Mouse (Mus musculus): ENCODE results near the gene Glt6d1. TPM values are rescaled to one million over a fixed set of nuclear protein-coding genes. Genes with fewer than 3 reads are reported as not detected.
"Not testable (repeated sequence)": the region's sequence is repeated elsewhere in the genome, so short reads cannot be mapped to it uniquely, and the experiment has no call there.

Glt6d1 gene
- polyA plus RNA-seq (2015; fragmentation: Nextera tagmentation; extraction: Ambion mirVana), result not detected in 2 replicates

- 65% methylated on average over 1 of the region's 1 CpGs for WGBS
- ATAC-seq (replicated peaks; ENCODE audit: low FRiP score); H3K36me3 ChIP-seq; H3K27me3 ChIP-seq; H3K9ac ChIP-seq; H3K4me3 ChIP-seq (replicated peaks); H3K4me1 ChIP-seq; H3K4me2 ChIP-seq; H3K27ac ChIP-seq; H3K9me3 ChIP-seq (replicated peaks): not testable (repeated sequence)
Observed at GRCm38 (mm10) chr2:25815748-25816147, at the start of gene Glt6d1. TSS of gene Glt6d1 (minus strand) at chr2:25815848.

- WGBS, result 14% methylated on average over 4 of the region's 4 CpGs
- H3K9ac ChIP-seq, result no peak overlapping the region
- ATAC-seq (replicated peaks; ENCODE audit: low FRiP score), result no peak
- H3K36me3 ChIP-seq, result no peaks in the 10 kb centered on the region
- no peak overlapping the region for H3K27ac ChIP-seq
- no peak overlapping the region for H3K4me3 ChIP-seq (replicated peaks)
- H3K9me3 ChIP-seq (replicated peaks), result no peaks in the 10 kb centered on the region
- no peak overlapping the region for H3K4me2 ChIP-seq
- H3K4me1 ChIP-seq, result peaks cover 18% of the 10 kb centered on the region
- peaks cover 34% of the 10 kb centered on the region for H3K27me3 ChIP-seq
Observed at GRCm38 (mm10) chr2:25865412-25865811, 49.8 kb upstream of the Glt6d1 start.

- H3K4me2 ChIP-seq, result peak overlapping the region; percentile 97
- no peak overlapping the region for H3K9ac ChIP-seq
- H3K4me1 ChIP-seq, result peaks cover 18% of the 10 kb centered on the region
- no peak for ATAC-seq (replicated peaks; ENCODE audit: low FRiP score)
- no peak overlapping the region for H3K27ac ChIP-seq
- 5% methylated on average over 18 of the region's 18 CpGs for WGBS
- peaks cover 34% of the 10 kb centered on the region for H3K27me3 ChIP-seq
- H3K4me3 ChIP-seq (replicated peaks), result peak overlapping the region; percentile 56
- no peaks in the 10 kb centered on the region for H3K36me3 ChIP-seq
- no peaks in the 10 kb centered on the region for H3K9me3 ChIP-seq (replicated peaks)
Observed at GRCm38 (mm10) chr2:25864230-25864629, 48.6 kb upstream of the Glt6d1 start.

GRCm38 (mm10) chr2:25863337-25864131 is 47.9 kb upstream of the Glt6d1 start, which contains the start of gene Kcnt1:
TSS of gene Kcnt1 (plus strand) at chr2:25863734.
- Histone ChIP-seq H3K4me2 (peak within 1 kb of the TSS; percentile 97), H3K4me1 (peaks cover 18% of the 10 kb centered on the region), H3K9ac (no peak within 1 kb of the TSS), H3K4me3 (replicated peaks) (peak within 1 kb of the TSS; percentile 56), H3K36me3 (no peaks in the 10 kb centered on the region), H3K9me3 (replicated peaks) (no peaks in the 10 kb centered on the region), H3K27ac (no peak within 1 kb of the TSS), H3K27me3 (peaks cover 34% of the 10 kb centered on the region)
- ATAC-seq (replicated peaks; ENCODE audit: low FRiP score), result peak; percentile 40; the same call in 1 of the 2 replicates
- WGBS, result 1% methylated on average over 51 of the region's 53 CpGs

GRCm38 (mm10) chr2:25862696-25863270 is 47.1 kb upstream of the Glt6d1 start:
- H3K9ac ChIP-seq, result no peak overlapping the region
- no peak for ATAC-seq (replicated peaks; ENCODE audit: low FRiP score)
- WGBS, result 64% methylated on average over 5 of the region's 5 CpGs

GRCm38 (mm10) chr2:25862038-25862437 is 46.4 kb upstream of the Glt6d1 start:
- no peak overlapping the region for H3K9ac ChIP-seq
- H3K4me3 ChIP-seq (replicated peaks), result no peak overlapping the region
- ATAC-seq (replicated peaks; ENCODE audit: low FRiP score), result no peak
- H3K4me2 ChIP-seq, result no peak overlapping the region
- 62% methylated on average over 2 of the region's 2 CpGs for WGBS
- peaks cover 18% of the 10 kb centered on the region for H3K4me1 ChIP-seq
- no peaks in the 10 kb centered on the region for H3K9me3 ChIP-seq (replicated peaks)
- peaks cover 34% of the 10 kb centered on the region for H3K27me3 ChIP-seq
- H3K27ac ChIP-seq, result no peak overlapping the region
- H3K36me3 ChIP-seq, result no peaks in the 10 kb centered on the region

More at GRCm38 (mm10) chr2:25862696-25863270, 47.1 kb upstream of the Glt6d1 start:
- H3K27me3 ChIP-seq, result peaks cover 34% of the 10 kb centered on the region
- H3K4me1 ChIP-seq, result peaks cover 18% of the 10 kb centered on the region
- H3K4me2 ChIP-seq, result peak overlapping the region; percentile 97
- H3K27ac ChIP-seq, result no peak overlapping the region
- no peaks in the 10 kb centered on the region for H3K36me3 ChIP-seq
- H3K4me3 ChIP-seq (replicated peaks), result peak overlapping the region; percentile 56; the same call in 1 of the 2 replicates
- no peaks in the 10 kb centered on the region for H3K9me3 ChIP-seq (replicated peaks)

GRCm38 (mm10) chr2:25859891-25860290 is 44.2 kb upstream of the Glt6d1 start:
- Histone ChIP-seq H3K4me1 (peaks cover 18% of the 10 kb centered on the region), H3K27me3 (peaks cover 22% of the 10 kb centered on the region), H3K4me3 (replicated peaks) (no peak overlapping the region), H3K9me3 (replicated peaks) (no peaks in the 10 kb centered on the region), H3K27ac (no peak overlapping the region), H3K9ac (no peak overlapping the region), H3K36me3 (no peaks in the 10 kb centered on the region), H3K4me2 (no peak overlapping the region)
- WGBS, result 87% methylated on average over 3 of the region's 3 CpGs
- no peak for ATAC-seq (replicated peaks; ENCODE audit: low FRiP score)

- Histone ChIP-seq H3K4me2 (no peak overlapping the region), H3K27ac (no peak overlapping the region), H3K27me3 (no peaks in the 10 kb centered on the region), H3K9ac (no peak overlapping the region), H3K9me3 (replicated peaks) (no peaks in the 10 kb centered on the region), H3K4me3 (replicated peaks) (no peak overlapping the region), H3K4me1 (no peaks in the 10 kb centered on the region), H3K36me3 (no peaks in the 10 kb centered on the region)
- 77% methylated on average over 5 of the region's 5 CpGs for WGBS
- no peak for ATAC-seq (replicated peaks; ENCODE audit: low FRiP score)
Observed at GRCm38 (mm10) chr2:25853998-25854397, 38.4 kb upstream of the Glt6d1 start.

- no peaks in the 10 kb centered on the region for H3K9me3 ChIP-seq (replicated peaks)
- ATAC-seq (replicated peaks; ENCODE audit: low FRiP score), result no peak
- no peaks in the 10 kb centered on the region for H3K36me3 ChIP-seq
- H3K27me3 ChIP-seq, result no peaks in the 10 kb centered on the region
- 54% methylated on average over 3 of the region's 3 CpGs for WGBS
- no peaks in the 10 kb centered on the region for H3K4me1 ChIP-seq
- H3K9ac ChIP-seq, result no peak overlapping the region
- H3K4me2 ChIP-seq, result no peak overlapping the region
- H3K27ac ChIP-seq, result no peak overlapping the region
- no peak overlapping the region for H3K4me3 ChIP-seq (replicated peaks)
Observed at GRCm38 (mm10) chr2:25852626-25853025, 37.0 kb upstream of the Glt6d1 start.

GRCm38 (mm10) chr2:25850330-25850729 is 34.7 kb upstream of the Glt6d1 start:
- Histone ChIP-seq H3K9ac (no peak overlapping the region), H3K27me3 (no peaks in the 10 kb centered on the region), H3K9me3 (replicated peaks) (no peaks in the 10 kb centered on the region), H3K4me2 (no peak overlapping the region), H3K4me1 (no peaks in the 10 kb centered on the region), H3K27ac (no peak overlapping the region), H3K4me3 (replicated peaks) (no peak overlapping the region), H3K36me3 (no peaks in the 10 kb centered on the region)
- no peak for ATAC-seq (replicated peaks; ENCODE audit: low FRiP score)
- 17% methylated on average over 4 of the region's 4 CpGs for WGBS

GRCm38 (mm10) chr2:25847226-25847625 is 31.6 kb upstream of the Glt6d1 start, which contains the start of gene Sohlh1:
TSS of gene Sohlh1 (minus strand) at chr2:25847248.
- no peak for ATAC-seq (replicated peaks; ENCODE audit: low FRiP score)
- WGBS, result 82% methylated on average over 16 of the region's 16 CpGs
- H3K4me1 ChIP-seq, result no peaks in the 10 kb centered on the region

GRCm38 (mm10) chr2:25846516-25846915 is 30.9 kb upstream of the Glt6d1 start:
- ATAC-seq (replicated peaks; ENCODE audit: low FRiP score), result no peak
- no peak overlapping the region for H3K9ac ChIP-seq
- H3K27ac ChIP-seq, result no peak overlapping the region
- no peaks in the 10 kb centered on the region for H3K27me3 ChIP-seq
- H3K4me2 ChIP-seq, result no peak overlapping the region
- 77% methylated on average over 8 of the region's 8 CpGs for WGBS
- no peaks in the 10 kb centered on the region for H3K4me1 ChIP-seq
- no peak overlapping the region for H3K4me3 ChIP-seq (replicated peaks)
- no peaks in the 10 kb centered on the region for H3K9me3 ChIP-seq (replicated peaks)
- no peaks in the 10 kb centered on the region for H3K36me3 ChIP-seq

More at GRCm38 (mm10) chr2:25847226-25847625, 31.6 kb upstream of the Glt6d1 start, which contains the start of gene Sohlh1:
- H3K4me2 ChIP-seq, result no peak within 1 kb of the TSS
- no peak within 1 kb of the TSS for H3K9ac ChIP-seq
- no peaks in the 10 kb centered on the region for H3K9me3 ChIP-seq (replicated peaks)
- no peak within 1 kb of the TSS for H3K27ac ChIP-seq
- no peaks in the 10 kb centered on the region for H3K36me3 ChIP-seq
- H3K27me3 ChIP-seq, result no peaks in the 10 kb centered on the region
- no peak within 1 kb of the TSS for H3K4me3 ChIP-seq (replicated peaks)

All from kidney, embryonic 15.5 days (tissue).